Mouse (Mus musculus): ENCODE measurements around the gene Lrrc73. TPM values are rescaled to one million over a fixed set of nuclear protein-coding genes. Genes with fewer than 3 reads are reported as not detected.

Gene Lrrc73
- polyA plus RNA-seq, 1 experiment from 2014 or later = 1.4 TPM

DNA sequence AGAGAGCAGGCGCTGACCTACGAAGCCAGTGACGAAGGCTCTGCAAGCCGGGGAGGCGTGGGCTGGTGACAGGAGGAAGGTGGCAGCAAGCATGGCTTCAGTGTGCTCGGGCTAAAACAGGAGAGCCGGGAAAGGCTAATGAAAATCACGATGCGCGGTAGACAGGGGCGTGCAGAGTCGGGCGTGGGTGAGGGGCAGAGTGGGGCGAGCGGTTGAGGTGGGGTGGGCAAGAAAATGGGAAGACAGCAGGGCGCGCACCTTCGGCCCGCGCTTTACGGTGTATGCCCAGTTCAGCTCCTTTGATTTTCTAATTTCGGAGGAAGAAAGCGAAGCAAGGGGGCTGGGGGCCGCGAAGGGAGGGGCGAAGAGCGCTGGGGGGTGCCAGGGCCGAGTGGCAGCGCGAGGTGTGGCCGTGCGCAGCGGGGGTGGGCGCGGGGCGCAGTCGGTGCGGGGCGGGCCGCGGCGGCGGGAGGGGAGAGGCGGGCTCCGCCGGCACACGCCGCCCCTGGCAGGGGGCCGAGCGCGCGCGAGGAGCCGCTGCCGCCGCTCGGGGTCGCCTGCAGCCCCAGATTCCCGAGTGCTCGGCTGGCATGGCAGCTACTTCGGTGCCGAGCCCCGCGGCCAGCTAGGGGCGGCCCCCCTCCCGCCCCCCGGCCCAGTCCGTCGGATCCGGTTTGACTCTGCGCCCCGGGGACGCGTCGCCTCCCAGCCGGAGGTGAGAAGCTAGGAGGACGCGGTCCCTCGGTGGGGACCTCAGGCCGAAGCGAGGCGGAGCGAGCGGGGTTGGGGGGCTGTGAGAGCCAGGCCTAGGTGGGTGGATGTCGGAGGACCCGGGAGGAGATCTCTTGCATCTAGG is 44.3 kb downstream of the Lrrc73 start, which contains the start of gene Dlk2:
Gene Dlk2, plus strand, starts transcription at position 58 of the 856 bp plus-strand sequence.
- ATAC-seq (ENCODE audit: insufficient number of reproducible peaks, insufficient read depth, low FRiP score, low TSS enrichment) = 0 out of 2 replicates have a peak, but pooled peaks have one; percentile 17
- H3K4me1 ChIP-seq = peaks cover 12% of the 10 kb centered on the region; the same call in 1 of the 2 replicates
- no peak within 1 kb of the TSS for H3K27ac ChIP-seq
- no peaks in the 10 kb centered on the region for H3K36me3 ChIP-seq
- peak within 1 kb of the TSS; percentile 59 for H3K4me3 ChIP-seq
- H3K4me2 ChIP-seq (replicated peaks) = peak within 1 kb of the TSS; percentile 100
- no peaks in the 10 kb centered on the region for H3K9me3 ChIP-seq
- WGBS = under 1% methylated on average over 74 of the region's 86 CpGs
- H3K27me3 ChIP-seq = peaks cover 70% of the 10 kb centered on the region
- H3K9ac ChIP-seq = peak within 1 kb of the TSS; percentile 66

DNA sequence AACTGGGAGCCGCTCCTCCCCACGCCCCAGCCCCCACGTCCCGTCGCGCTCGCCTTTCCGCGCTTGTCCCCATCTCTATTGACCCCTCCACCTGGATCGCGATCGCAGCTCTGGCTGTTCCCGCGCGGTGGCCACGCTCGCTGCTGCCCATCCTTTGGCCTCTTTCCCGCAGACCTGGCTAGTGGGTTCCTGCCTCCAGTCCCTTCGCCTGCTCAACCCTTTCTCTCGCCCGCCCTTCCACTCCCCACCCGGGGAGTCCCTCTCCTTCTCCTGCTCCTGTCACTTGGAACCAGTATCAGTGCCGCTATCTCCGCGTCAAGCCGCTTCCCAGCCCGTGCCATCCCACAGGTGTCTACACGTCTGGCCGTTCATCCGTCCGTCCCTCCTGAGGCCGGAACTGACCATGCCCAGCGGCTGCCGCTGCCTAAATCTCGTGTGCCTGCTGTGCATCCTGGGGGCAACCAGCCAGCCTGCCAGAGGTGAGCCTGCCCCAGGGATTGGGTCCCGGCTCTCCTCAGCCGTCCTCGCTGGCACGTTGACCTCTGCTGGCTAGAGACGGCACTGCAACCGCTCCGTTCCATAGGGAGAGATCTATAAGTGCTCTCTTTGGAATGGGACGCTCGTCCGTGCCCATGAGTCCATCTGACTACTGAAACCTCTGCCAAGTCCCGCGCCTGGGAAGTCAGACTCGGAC is 45.0 kb downstream of the Lrrc73 start:
- peak; percentile 76; the same call in 1 of the 2 replicates for ATAC-seq (ENCODE audit: insufficient number of reproducible peaks, insufficient read depth, low FRiP score, low TSS enrichment)
- WGBS = under 1% methylated on average over 47 of the region's 48 CpGs
- peak overlapping the region; percentile 66 for H3K9ac ChIP-seq

DNA sequence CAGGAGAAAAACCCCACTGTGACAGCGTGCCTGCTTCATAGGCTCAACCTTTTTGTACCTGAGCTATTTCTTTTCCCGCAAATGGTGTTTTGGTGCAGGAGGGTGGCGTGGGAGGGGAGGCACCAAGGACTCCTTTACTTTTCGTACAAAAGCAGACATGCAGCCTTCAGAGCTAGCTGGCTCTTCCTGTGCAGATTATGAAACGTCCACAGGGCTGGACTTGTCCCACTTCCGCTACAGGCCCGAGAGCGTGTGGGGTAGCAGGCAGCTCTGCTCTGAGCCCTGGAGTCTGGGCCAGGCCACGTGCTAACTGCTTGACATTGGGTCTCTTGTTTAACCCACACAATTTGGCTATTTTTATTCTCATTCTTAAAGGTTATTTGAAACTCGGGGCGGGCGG is 48.6 kb downstream of the Lrrc73 start:
- no peak overlapping the region for H3K9ac ChIP-seq
- no peaks in the 10 kb centered on the region for H3K9me3 ChIP-seq
- no peak overlapping the region for H3K27ac ChIP-seq
- H3K4me3 ChIP-seq = no peak overlapping the region
- 70% methylated on average over 12 of the region's 12 CpGs for WGBS
- H3K4me1 ChIP-seq = peaks cover 12% of the 10 kb centered on the region; the same call in 1 of the 2 replicates
- no peak for ATAC-seq (ENCODE audit: insufficient number of reproducible peaks, insufficient read depth, low FRiP score, low TSS enrichment)
- no peak overlapping the region for H3K4me2 ChIP-seq (replicated peaks)
- H3K27me3 ChIP-seq = peaks cover 34% of the 10 kb centered on the region
- H3K36me3 ChIP-seq = peaks cover 4% of the 10 kb centered on the region

More for the DNA sequence above, 45.0 kb downstream of the Lrrc73 start:
- H3K27me3 ChIP-seq = peaks cover 64% of the 10 kb centered on the region
- H3K27ac ChIP-seq = no peak overlapping the region
- peaks cover 12% of the 10 kb centered on the region; the same call in 1 of the 2 replicates for H3K4me1 ChIP-seq
- no peaks in the 10 kb centered on the region for H3K9me3 ChIP-seq
- no peaks in the 10 kb centered on the region for H3K36me3 ChIP-seq
- H3K4me2 ChIP-seq (replicated peaks) = peak overlapping the region; percentile 100
- H3K4me3 ChIP-seq = peak overlapping the region; percentile 59

DNA sequence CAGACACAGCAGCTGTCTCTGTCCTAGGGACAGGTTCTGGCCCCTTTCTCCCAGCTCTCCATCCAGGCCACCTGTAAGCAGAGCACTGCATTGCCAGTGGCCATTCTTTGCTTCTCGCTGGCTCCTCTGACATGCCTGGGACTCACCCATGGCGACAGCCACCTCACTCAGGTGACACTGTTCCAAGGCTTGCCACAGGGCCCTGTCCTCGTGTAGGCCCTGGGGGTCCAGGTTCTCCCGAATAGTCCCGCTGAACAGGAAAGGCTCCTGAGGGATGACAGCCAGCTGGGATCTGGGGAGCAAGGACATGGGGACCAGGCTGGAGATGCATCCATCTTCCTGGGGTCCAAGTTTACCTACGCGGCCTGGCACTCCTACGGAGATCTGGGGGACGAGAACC is 50.9 kb downstream of the Lrrc73 start:
- Histone ChIP-seq H3K4me1 (0 out of 2 replicates have a peak, but pooled peaks cover 2% of the 10 kb centered on the region), H3K4me3 (no peak overlapping the region), H3K9me3 (no peaks in the 10 kb centered on the region), H3K36me3 (peaks cover 8% of the 10 kb centered on the region), H3K9ac (no peak overlapping the region), H3K27ac (no peak overlapping the region), H3K4me2 (replicated peaks) (no peak overlapping the region), H3K27me3 (peaks cover 12% of the 10 kb centered on the region)
- ATAC-seq (ENCODE audit: insufficient number of reproducible peaks, insufficient read depth, low FRiP score, low TSS enrichment) = no peak
- WGBS = 88% methylated on average over 9 of the region's 9 CpGs

MicroRNAs encoded within 50 kb of the gene (microRNA counts, 519-probe panel; counts per million panel counts)
- 460 counts per million, percentile 65 among the panel's probes with 10 or more counts for microRNA mmu-miR-693-3p
- 460 counts per million, percentile 65 among the panel's probes with 10 or more counts for microRNA mmu-miR-693-5p

Small RNAs within 50 kb of the gene (microRNA-seq; reads per million reads assigned to microRNA genes)
- gene Mir693 = 1.1 reads per million

Other genes with a start within 250 kb of the Lrrc73 start
- gene Vegfa, start 221.2 kb upstream of the Lrrc73 start, polyA plus RNA-seq (2016; fragmentation: Nextera tagmentation; extraction: Ambion mirVana) = 5.2 and 6.7 TPM in 2 replicates
- 136 and 138 TPM in 2 replicates for gene Mrps18a, start 142.5 kb upstream of the Lrrc73 start, polyA plus RNA-seq (2016; fragmentation: Nextera tagmentation; extraction: Ambion mirVana)
- gene Rsph9, start 109.3 kb upstream of the Lrrc73 start, polyA plus RNA-seq (2016; fragmentation: Nextera tagmentation; extraction: Ambion mirVana) = 11.7 and 12.2 TPM in 2 replicates
- gene Mad2l1bp, start 100.0 kb upstream of the Lrrc73 start, polyA plus RNA-seq (2016; fragmentation: Nextera tagmentation; extraction: Ambion mirVana) = 33.0 and 33.7 TPM in 2 replicates
- 48.8 and 50.2 TPM in 2 replicates for gene Gtpbp2, start 92.5 kb upstream of the Lrrc73 start, polyA plus RNA-seq (2016; fragmentation: Nextera tagmentation; extraction: Ambion mirVana)
- gene Polh, start 50.9 kb upstream of the Lrrc73 start, polyA plus RNA-seq (2016; fragmentation: Nextera tagmentation; extraction: Ambion mirVana) = 16.3 and 16.6 TPM in 2 replicates
- 56.3 and 57.3 TPM in 2 replicates for gene Xpo5, start 50.7 kb upstream of the Lrrc73 start, polyA plus RNA-seq (2016; fragmentation: Nextera tagmentation; extraction: Ambion mirVana)
- gene Polr1c, start 5.5 kb upstream of the Lrrc73 start, polyA plus RNA-seq (2016; fragmentation: Nextera tagmentation; extraction: Ambion mirVana) = 100 and 102 TPM in 2 replicates
- 82.5 and 86.2 TPM in 2 replicates for gene Yipf3, start 5.5 kb upstream of the Lrrc73 start, polyA plus RNA-seq (2016; fragmentation: Nextera tagmentation; extraction: Ambion mirVana)
- gene Tjap1, start 29.5 kb downstream of the Lrrc73 start, polyA plus RNA-seq (2016; fragmentation: Nextera tagmentation; extraction: Ambion mirVana) = 64.0 and 66.4 TPM in 2 replicates
- gene Dlk2, start 43.9 kb downstream of the Lrrc73 start, polyA plus RNA-seq (2016; fragmentation: Nextera tagmentation; extraction: Ambion mirVana) = 4.5 and 5.5 TPM in 2 replicates
- 7.6 and 8.3 TPM in 2 replicates for gene Abcc10, start 74.8 kb downstream of the Lrrc73 start, polyA plus RNA-seq (2016; fragmentation: Nextera tagmentation; extraction: Ambion mirVana)
- gene Zfp318, start 130.2 kb downstream of the Lrrc73 start, polyA plus RNA-seq (2016; fragmentation: Nextera tagmentation; extraction: Ambion mirVana) = 16.9 and 18.2 TPM in 2 replicates
- 1.0 and 1.2 TPM in 2 replicates for gene Crip3, start 175.4 kb downstream of the Lrrc73 start, polyA plus RNA-seq (2016; fragmentation: Nextera tagmentation; extraction: Ambion mirVana)
- not detected in 2 replicates for gene Slc22a7, start 184.9 kb downstream of the Lrrc73 start, polyA plus RNA-seq (2016; fragmentation: Nextera tagmentation; extraction: Ambion mirVana)
- gene Ttbk1, start 234.1 kb downstream of the Lrrc73 start, polyA plus RNA-seq (2016; fragmentation: Nextera tagmentation; extraction: Ambion mirVana) = 0.88 and 1.3 TPM in 2 replicates
- 58.2 and 63.4 TPM in 2 replicates for gene Dnph1, start 243.2 kb downstream of the Lrrc73 start, polyA plus RNA-seq (2016; fragmentation: Nextera tagmentation; extraction: Ambion mirVana)

Data from embryonic facial prominence, embryonic 12.5 days (tissue).